Mouse (Mus musculus) testis, adult 2 months (tissue): ENCODE results near the gene Acss1. TPM values are rescaled to one million over a fixed set of nuclear protein-coding genes. Genes with fewer than 3 reads are reported as not detected.

Source experiments
- H3K27ac ChIP-seq: fragments of 200-500 bp; 2 replicates; pipeline ENCODE4 v1.5.1; 2012; ENCODE audit warnings: low read depth, low read length; ENCODE audit not compliant: control insufficient read depth, insufficient read depth
- H3K27me3 ChIP-seq: fragments of 200-500 bp; 2 replicates; pipeline ENCODE4 v1.6.1; 2012; ENCODE audit warnings: mild to moderate bottlenecking, low read length, moderate library complexity; ENCODE audit not compliant: control insufficient read depth, insufficient read depth
- H3K36me3 ChIP-seq: fragments of 200-500 bp; 2 replicates; pipeline ENCODE4 v1.6.1; 2012; ENCODE audit warnings: mild to moderate bottlenecking, low read length; ENCODE audit not compliant: control insufficient read depth, insufficient read depth
- H3K4me1 ChIP-seq: fragments of 200-500 bp; 2 replicates; pipeline ENCODE4 v1.6.1; 2012; ENCODE audit warnings: low read length; ENCODE audit not compliant: control insufficient read depth, insufficient read depth
- H3K4me3 ChIP-seq: fragments of 200-500 bp; 2 replicates; pipeline ENCODE4 v1.5.1; 2012; ENCODE audit warnings: low read depth, mild to moderate bottlenecking, low read length, moderate library complexity, mixed read lengths; ENCODE audit not compliant: control insufficient read depth
- CTCF ChIP-seq: fragments of 200-500 bp; IDR thresholded peaks from 2 replicates; pipeline ENCODE4 v1.5.1; 2012; ENCODE audit warnings: low read depth, mild to moderate bottlenecking, inconsistent platforms, low read length, moderate library complexity; ENCODE audit not compliant: control insufficient read depth, insufficient read depth, insufficient replicate concordance
- POLR2A ChIP-seq: fragments of 200-500 bp; IDR thresholded peaks from 2 replicates; pipeline ENCODE4 v1.6.1; 2012; ENCODE audit warnings: low read depth, mild to moderate bottlenecking, inconsistent platforms, low read length, moderate library complexity; ENCODE audit not compliant: control insufficient read depth
- polyA plus RNA-seq: library from polyadenylated mRNA; depleted of rRNA; stranded (reverse); fragments of >200 nt; gene quantifications from 2 replicates; pipeline ENCODE4 v1.2.3, GENCODE M21; 2012

The Acss1 gene
- polyA plus RNA-seq, 1 experiment = 14.6 TPM

GRCm38 (mm10) chr2:150687871-150688540 is 19.7 kb upstream of the Acss1 start:
- Histone ChIP-seq H3K4me3 (no peak overlapping the region), H3K4me1 (peaks cover 2% of the 10 kb centered on the region; the same call in 1 of the 2 replicates), H3K36me3 (no peaks in the 10 kb centered on the region), H3K27me3 (no peaks in the 10 kb centered on the region; the same call in 1 of the 2 replicates), H3K27ac (no peak overlapping the region)
- TF ChIP-seq CTCF (no peak), POLR2A (no peak)

GRCm38 (mm10) chr2:150685389-150685788 is 17.1 kb upstream of the Acss1 start:
- Histone ChIP-seq H3K27me3 (no peaks in the 10 kb centered on the region; the same call in 1 of the 2 replicates), H3K36me3 (no peaks in the 10 kb centered on the region), H3K4me3 (no peak overlapping the region), H3K4me1 (peaks cover 2% of the 10 kb centered on the region; the same call in 1 of the 2 replicates), H3K27ac (no peak overlapping the region)
- no peak for TF ChIP-seq POLR2A
- TF ChIP-seq CTCF = no peak

- no peak for TF ChIP-seq POLR2A
- TF ChIP-seq CTCF = no peak
- H3K27me3 ChIP-seq = no peaks in the 10 kb centered on the region; the same call in 1 of the 2 replicates
These were observed 16.2 kb upstream of the Acss1 start for GRCm38 (mm10) chr2:150684451-150684850.

GRCm38 (mm10) chr2:150681581-150681980 is 13.3 kb upstream of the Acss1 start:
- Histone ChIP-seq H3K36me3 (no peaks in the 10 kb centered on the region), H3K4me3 (no peak overlapping the region), H3K27ac (no peak overlapping the region), H3K4me1 (peaks cover 2% of the 10 kb centered on the region; the same call in 1 of the 2 replicates), H3K27me3 (no peaks in the 10 kb centered on the region)
- TF ChIP-seq CTCF (no peak), POLR2A (no peak)

More at GRCm38 (mm10) chr2:150684451-150684850, 16.2 kb upstream of the Acss1 start:
- Histone ChIP-seq H3K4me1 (peaks cover 2% of the 10 kb centered on the region; the same call in 1 of the 2 replicates), H3K27ac (no peak overlapping the region), H3K4me3 (no peak overlapping the region), H3K36me3 (no peaks in the 10 kb centered on the region)

- TF ChIP-seq POLR2A = no peak
- peak; percentile 44; the same call in 1 of the 2 replicates for TF ChIP-seq CTCF
- no peak overlapping the region for H3K4me3 ChIP-seq
- H3K4me1 ChIP-seq = no peaks in the 10 kb centered on the region
- H3K27me3 ChIP-seq = no peaks in the 10 kb centered on the region
- no peak overlapping the region for H3K27ac ChIP-seq
- H3K36me3 ChIP-seq = no peaks in the 10 kb centered on the region
These were observed 10.1 kb upstream of the Acss1 start for GRCm38 (mm10) chr2:150678392-150678791.

GRCm38 (mm10) chr2:150675525-150675924 is 7.2 kb upstream of the Acss1 start:
- TF ChIP-seq POLR2A = no peak
- no peak for TF ChIP-seq CTCF
- Histone ChIP-seq H3K36me3 (no peaks in the 10 kb centered on the region), H3K4me1 (no peaks in the 10 kb centered on the region), H3K27ac (no peak overlapping the region), H3K4me3 (no peak overlapping the region), H3K27me3 (no peaks in the 10 kb centered on the region)

- H3K4me1 ChIP-seq = no peaks in the 10 kb centered on the region
- no peak overlapping the region for H3K27ac ChIP-seq
- no peaks in the 10 kb centered on the region for H3K27me3 ChIP-seq
- H3K4me3 ChIP-seq = no peak overlapping the region
- TF ChIP-seq POLR2A (no peak), CTCF (no peak)
- H3K36me3 ChIP-seq = no peaks in the 10 kb centered on the region
These were observed 6.6 kb upstream of the Acss1 start for GRCm38 (mm10) chr2:150674900-150675299.

- TF ChIP-seq POLR2A = no peak
- TF ChIP-seq CTCF = no peak
- no peaks in the 10 kb centered on the region for H3K36me3 ChIP-seq
- no peaks in the 10 kb centered on the region for H3K4me1 ChIP-seq
- H3K4me3 ChIP-seq = no peak overlapping the region
- no peak overlapping the region for H3K27ac ChIP-seq
- H3K27me3 ChIP-seq = no peaks in the 10 kb centered on the region
These were observed 5.6 kb upstream of the Acss1 start for GRCm38 (mm10) chr2:150673929-150674328.
